Mouse (Mus musculus) kidney, adult 2 months (tissue): Measurements from ENCODE around the gene Mapkbp1. TPM values are rescaled to one million over a fixed set of nuclear protein-coding genes. Genes with fewer than 3 reads are reported as not detected.
A peak's percentile ranks its signal among the peaks of the same experiment; 100 is the strongest.

Experiments
- DNase-seq: peaks from one replicate; pipeline ENCODE4 v3.0.0; 2021
- H3K27ac ChIP-seq: fragments of 200-500 bp; 2 replicates; pipeline ENCODE4 v1.5.1; 2012; ENCODE audit warnings: low read depth, low read length, control low read depth, inconsistent platforms; ENCODE audit not compliant: insufficient read depth
- H3K27me3 ChIP-seq: fragments of 200-500 bp; replicated peaks from 2 replicates; pipeline ENCODE4 v1.6.1; 2012; ENCODE audit warnings: mild to moderate bottlenecking, moderate library complexity, low read length, inconsistent platforms; ENCODE audit not compliant: control insufficient read depth, insufficient read depth
- H3K36me3 ChIP-seq: fragments of 200-500 bp; 2 replicates; pipeline ENCODE4 v1.6.1; 2012; ENCODE audit warnings: mild to moderate bottlenecking, moderate library complexity, low read length, inconsistent platforms; ENCODE audit not compliant: control insufficient read depth, insufficient read depth
- H3K4me1 ChIP-seq: fragments of 200-500 bp; 2 replicates; pipeline ENCODE4 v1.6.1; 2011; ENCODE audit warnings: low read length; ENCODE audit not compliant: control insufficient read depth, insufficient read depth
- H3K4me3 ChIP-seq: fragments of 200-500 bp; 2 replicates; pipeline ENCODE4 v1.5.1; 2011; ENCODE audit warnings: mild to moderate bottlenecking, low read depth, low read length, control low read depth; ENCODE audit not compliant: insufficient read depth
- CTCF ChIP-seq: fragments of 200-500 bp; conservative IDR thresholded peaks from 2 replicates; pipeline ENCODE4 v1.5.1; 2011; ENCODE audit warnings: low read depth, mild to moderate bottlenecking, control low read depth, low read length, moderate library complexity, mixed read lengths; ENCODE audit not compliant: insufficient read depth, insufficient read length
- POLR2A ChIP-seq: fragments of 200-500 bp; IDR thresholded peaks from one replicate; pipeline ENCODE4 v1.6.1; 2011; ENCODE audit warnings: low read depth, low read length, control low read depth
- WGBS: fragments of 180-500 bp; shearing (Covaris S2); methylation state at CpG from one replicate; pipeline ENCODE4 v1.1.7; 2018; 5-methylcytosine and 5-hydroxymethylcytosine counted together
- polyA plus RNA-seq: library from polyadenylated mRNA; depleted of rRNA; stranded (reverse); fragments of >200 nt; gene quantifications from 2 replicates; pipeline ENCODE4 v1.2.3, GENCODE M21; 2012

Mapkbp1 gene
- polyA plus RNA-seq, 1 experiment: 9.0 TPM

DNA sequence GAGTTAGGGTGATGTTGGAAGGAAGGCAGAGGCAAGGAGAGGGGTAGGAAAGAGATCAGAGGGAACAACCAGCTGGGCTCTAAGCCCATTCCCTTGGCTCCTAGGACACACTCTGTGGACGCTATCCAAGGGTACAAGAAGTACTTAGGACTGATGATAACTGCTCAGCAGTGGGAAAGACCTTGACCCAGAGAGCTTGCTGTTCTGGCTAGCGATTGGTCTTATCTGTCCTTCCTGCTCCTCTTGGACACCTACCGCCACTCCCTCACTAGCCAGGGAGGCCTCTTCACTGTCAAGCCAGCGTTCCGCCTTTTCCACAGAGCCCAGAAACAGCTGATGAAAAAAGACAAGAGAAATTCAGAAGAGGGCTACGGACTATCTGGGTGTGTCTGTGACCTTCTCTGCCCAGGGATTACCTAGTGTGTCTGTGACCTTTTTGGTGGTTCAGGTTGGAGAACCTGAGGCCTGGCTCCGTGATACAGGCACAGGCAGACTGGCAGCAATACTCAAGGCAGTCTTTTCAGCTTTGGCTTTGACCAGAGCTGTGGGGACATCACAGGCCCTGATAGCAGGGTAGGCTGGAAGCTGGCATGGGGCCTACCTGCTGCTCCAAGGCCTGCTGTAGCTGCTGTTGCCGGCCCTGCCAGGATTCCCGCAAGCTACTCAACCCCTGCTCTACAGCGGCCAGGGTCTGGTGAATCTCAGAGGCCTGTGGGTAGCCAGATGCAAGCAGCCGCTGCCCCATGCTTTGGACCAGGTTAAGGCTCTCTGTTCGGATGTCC, 82.5 kb downstream of the Mapkbp1 start:
- Histone ChIP-seq H3K4me3 (no peak overlapping the region), H3K27ac (no peak overlapping the region)

DNA sequence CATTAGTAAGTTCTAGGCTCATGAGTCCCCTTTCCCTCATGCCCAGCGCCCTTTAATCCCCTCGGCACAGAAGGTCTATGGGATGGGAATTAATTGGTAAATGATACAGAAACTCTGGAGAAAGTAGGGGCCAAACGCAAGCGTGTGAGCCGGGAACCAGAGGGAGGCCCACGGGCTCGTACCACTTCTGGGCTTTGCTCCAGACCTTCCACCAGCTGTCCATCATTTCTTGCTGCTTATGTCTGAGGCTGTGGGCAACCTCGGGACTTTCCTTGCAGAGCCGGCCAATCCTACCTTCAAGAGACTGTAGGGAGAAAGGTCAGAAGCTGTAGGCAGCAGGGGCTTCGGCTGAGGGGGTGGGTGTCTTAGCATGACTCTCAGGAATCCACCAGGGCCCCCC, 83.4 kb downstream of the Mapkbp1 start:
- H3K4me1 ChIP-seq: no peaks in the 10 kb centered on the region
- no peaks in the 10 kb centered on the region for H3K27me3 ChIP-seq
- TF ChIP-seq CTCF: no peak
- H3K27ac ChIP-seq: no peak overlapping the region
- H3K36me3 ChIP-seq: no peaks in the 10 kb centered on the region
- no peak for DNase-seq
- H3K4me3 ChIP-seq: no peak overlapping the region
- WGBS: 89% methylated on average over 10 of the region's 10 CpGs

More for the DNA sequence above, 82.5 kb downstream of the Mapkbp1 start:
- TF ChIP-seq CTCF: no peak
- no peak for TF ChIP-seq POLR2A
- Histone ChIP-seq H3K27me3 (no peaks in the 10 kb centered on the region), H3K36me3 (no peaks in the 10 kb centered on the region), H3K4me1 (no peaks in the 10 kb centered on the region)
- 89% methylated on average over 12 of the region's 12 CpGs for WGBS
- no peak for DNase-seq

DNA sequence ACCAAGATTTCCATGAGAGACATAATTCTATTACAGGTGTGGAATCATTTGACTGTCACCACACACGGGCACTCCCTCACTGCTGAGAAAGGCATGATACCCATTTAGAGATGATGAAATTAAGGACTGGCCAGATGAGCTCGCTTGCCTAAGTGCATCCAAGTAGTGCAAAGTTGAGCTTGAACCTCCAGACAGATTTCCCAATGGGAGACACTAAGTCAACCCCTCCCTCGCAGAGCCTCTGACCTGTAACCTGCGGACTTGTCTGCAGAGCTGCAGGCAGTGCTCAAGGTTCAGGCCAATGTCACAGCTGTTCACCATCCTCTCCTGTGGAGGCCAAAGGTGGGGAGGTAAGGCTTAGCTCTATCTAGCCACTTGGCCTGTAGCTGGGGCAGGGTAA, 86.3 kb downstream of the Mapkbp1 start:
- no peak for DNase-seq

DNA sequence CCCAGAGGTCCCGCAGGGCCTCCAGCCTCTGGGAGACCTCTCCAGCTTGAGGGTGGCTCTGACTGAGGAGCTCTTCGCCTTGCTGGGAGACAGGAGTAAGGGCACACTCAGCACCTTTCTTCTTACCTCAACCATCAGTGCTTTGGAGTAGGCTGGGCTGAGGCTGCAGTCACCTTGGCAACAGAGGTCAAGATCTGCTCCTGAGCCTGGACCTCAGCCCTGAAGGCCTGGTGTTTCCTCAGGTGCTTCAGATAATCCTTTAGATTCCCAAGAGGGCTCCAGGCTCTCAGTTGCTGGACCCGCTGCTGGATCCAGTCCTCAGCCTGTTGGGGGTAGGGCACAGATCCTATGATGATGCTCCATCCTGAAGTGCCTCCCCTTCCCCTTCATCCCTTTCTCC, 87.0 kb downstream of the Mapkbp1 start:
- WGBS: 96% methylated on average over 3 of the region's 3 CpGs
- TF ChIP-seq POLR2A (no peak), CTCF (no peak)

More for the DNA sequence above, 86.3 kb downstream of the Mapkbp1 start:
- no peak overlapping the region for H3K4me3 ChIP-seq
- H3K4me1 ChIP-seq: no peaks in the 10 kb centered on the region
- WGBS: 87% methylated on average over 4 of the region's 4 CpGs
- H3K27ac ChIP-seq: no peak overlapping the region
- no peaks in the 10 kb centered on the region for H3K27me3 ChIP-seq
- no peaks in the 10 kb centered on the region for H3K36me3 ChIP-seq
- TF ChIP-seq POLR2A (no peak), CTCF (no peak)

DNA sequence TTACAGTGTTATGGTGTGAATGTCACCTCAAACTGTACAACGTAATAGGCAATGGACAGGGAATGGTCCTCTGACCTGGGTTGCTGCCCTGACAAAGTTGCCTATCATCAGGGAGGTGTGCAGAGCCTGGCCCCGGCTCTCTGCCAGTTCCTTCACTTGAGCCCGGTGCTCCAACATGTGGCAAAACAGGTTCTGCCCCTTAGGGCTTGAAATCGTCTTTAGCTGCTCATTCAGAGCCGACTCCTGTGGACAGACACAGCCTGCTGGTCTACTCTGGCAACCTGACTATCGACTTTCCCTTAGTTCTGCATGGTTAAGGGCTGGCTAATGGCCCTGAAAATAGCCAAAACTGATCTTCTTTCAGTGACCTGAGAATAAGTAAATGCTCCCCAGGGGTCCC, 87.7 kb downstream of the Mapkbp1 start:
- Histone ChIP-seq H3K27ac (peak overlapping the region; percentile 58; the same call in 1 of the 2 replicates), H3K4me1 (no peaks in the 10 kb centered on the region), H3K4me3 (no peak overlapping the region), H3K27me3 (no peaks in the 10 kb centered on the region), H3K36me3 (no peaks in the 10 kb centered on the region)
- peak; percentile 66 for DNase-seq
- TF ChIP-seq CTCF (no peak), POLR2A (no peak)
- WGBS: 43% methylated on average over 6 of the region's 6 CpGs

More for the DNA sequence above, 87.0 kb downstream of the Mapkbp1 start:
- Histone ChIP-seq H3K36me3 (no peaks in the 10 kb centered on the region), H3K27ac (no peak overlapping the region), H3K4me3 (no peak overlapping the region), H3K4me1 (no peaks in the 10 kb centered on the region), H3K27me3 (no peaks in the 10 kb centered on the region)
- no peak for DNase-seq

DNA sequence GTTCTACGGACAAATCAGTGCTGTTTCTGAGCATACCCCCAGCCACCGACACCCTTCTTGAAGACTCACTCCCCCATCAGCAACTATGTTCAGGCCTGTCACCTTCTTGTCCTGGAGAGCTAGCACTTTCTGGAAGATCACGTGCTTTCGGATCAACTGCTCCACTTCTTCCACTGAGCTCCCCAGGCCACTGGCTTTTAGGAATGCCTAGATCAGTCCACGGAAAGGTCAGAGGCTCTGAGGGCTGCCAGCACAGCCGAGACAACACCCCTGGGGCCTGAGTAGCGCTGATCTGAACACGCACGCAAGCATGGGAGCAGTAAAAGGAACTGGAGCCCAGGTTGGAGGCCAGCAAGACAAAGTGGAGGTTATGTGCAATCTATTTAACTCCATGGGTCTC, 88.2 kb downstream of the Mapkbp1 start:
- Histone ChIP-seq H3K36me3 (no peaks in the 10 kb centered on the region), H3K27ac (peak overlapping the region; percentile 58), H3K27me3 (no peaks in the 10 kb centered on the region), H3K4me1 (no peaks in the 10 kb centered on the region), H3K4me3 (no peak overlapping the region)
- DNase-seq: peak; percentile 56
- no peak for TF ChIP-seq CTCF
- no peak for TF ChIP-seq POLR2A
- 39% methylated on average over 9 of the region's 9 CpGs for WGBS

DNA sequence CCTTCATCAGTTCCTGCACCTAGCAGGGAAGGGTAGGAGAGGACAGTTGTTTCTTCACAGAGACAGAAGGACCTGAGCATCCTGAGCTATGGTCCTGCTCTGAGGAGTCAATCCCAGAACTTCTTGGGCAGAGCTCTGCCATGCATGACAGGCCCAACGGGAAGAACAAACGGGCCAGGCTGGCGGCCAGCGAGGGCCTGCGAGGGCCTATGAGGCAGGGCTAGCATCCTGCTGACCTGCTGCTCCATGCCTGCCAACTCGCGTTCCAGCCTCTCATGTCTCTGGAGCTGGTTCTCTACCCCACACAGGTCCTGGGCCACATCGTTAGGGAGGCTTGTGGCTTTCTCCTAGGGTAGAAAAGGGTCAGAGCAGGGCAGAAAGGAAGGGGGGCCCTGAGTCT, 89.7 kb downstream of the Mapkbp1 start:
- H3K36me3 ChIP-seq: no peaks in the 10 kb centered on the region
- TF ChIP-seq POLR2A (no peak), CTCF (no peak)
- WGBS: 71% methylated on average over 8 of the region's 8 CpGs
- no peaks in the 10 kb centered on the region for H3K27me3 ChIP-seq
- H3K4me1 ChIP-seq: no peaks in the 10 kb centered on the region
- no peak overlapping the region for H3K4me3 ChIP-seq
- H3K27ac ChIP-seq: no peak overlapping the region
- DNase-seq: no peak
